Mouse (Mus musculus): ENCODE data around the gene Gm10447.

DNA sequence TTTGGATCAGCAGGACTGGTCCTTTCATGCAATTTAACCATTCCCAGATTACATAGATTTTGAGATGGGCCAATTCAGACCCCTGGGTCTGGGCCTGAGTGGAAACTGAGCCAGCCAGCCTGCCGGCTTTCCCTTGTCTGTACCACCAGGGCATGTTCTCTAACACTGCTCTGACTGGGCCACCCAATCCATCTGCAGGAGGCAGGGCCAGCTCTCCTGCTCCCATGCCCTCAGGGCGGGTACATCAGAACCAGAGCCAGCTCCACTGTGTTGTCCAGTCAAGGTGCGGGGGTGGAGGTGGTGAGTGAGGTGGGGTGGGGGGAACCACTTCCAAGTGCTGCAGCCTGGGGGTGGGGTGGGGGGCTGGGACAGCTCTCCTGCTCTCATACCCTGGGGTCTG lies 29.4 kb upstream of the Gm10447 start:
- TF ChIP-seq CTCF (IDR thresholded peaks at IDR 0.05) (no peak), EP300 (IDR thresholded peaks at IDR 0.05) (no peak)

Data from lung, postnatal 0 days (tissue).